Mouse (Mus musculus): Measurements from ENCODE around the gene Mgat5.

The Mgat5 gene

DNA sequence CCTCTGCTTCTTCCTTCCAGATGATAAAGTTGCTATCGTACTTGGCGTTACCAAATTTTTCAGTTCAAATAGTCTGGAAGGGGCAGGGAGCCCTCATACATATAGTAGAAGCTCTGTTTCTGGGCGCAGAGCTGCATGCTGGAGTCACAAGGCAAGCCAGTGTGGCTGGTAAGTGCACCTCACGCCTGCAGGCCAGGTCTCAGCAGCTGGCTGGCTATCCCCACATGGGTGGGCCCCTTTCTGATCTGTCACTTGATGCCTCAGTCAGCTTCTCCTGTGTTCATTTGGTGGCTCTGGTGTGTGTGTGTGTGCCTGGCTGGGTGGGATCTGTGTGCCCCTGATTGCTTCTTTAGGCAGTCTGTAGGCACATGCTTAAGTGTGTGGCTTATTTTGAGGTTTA, 12.8 kb downstream of the Mgat5 start:
- DNase-seq (ENCODE audit: low read depth, low spot score), result no peak

GRCm38 (mm10) chr1:127218182-127218581, 13.4 kb downstream of the Mgat5 start:
- no peak for DNase-seq (ENCODE audit: low read depth, low spot score)

DNA sequence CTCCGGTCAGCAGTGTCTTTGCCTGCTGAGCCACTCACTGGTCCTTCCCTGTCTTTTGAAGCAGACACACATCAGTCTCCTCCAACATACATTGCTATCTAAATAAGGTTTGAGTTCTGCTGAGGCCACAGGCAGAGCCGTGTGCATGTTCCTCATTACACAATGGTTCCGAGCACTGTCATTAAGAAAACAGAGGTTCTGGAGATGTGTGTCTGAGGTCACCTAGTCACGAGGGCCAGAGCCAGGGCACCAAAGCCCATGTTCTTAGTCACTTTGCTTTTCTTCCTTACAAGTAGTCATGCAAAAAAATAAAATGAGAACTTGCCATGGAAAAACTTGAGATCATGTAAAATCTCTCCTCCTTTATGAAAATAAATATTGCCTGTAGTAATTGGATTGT, 14.3 kb downstream of the Mgat5 start:
- DNase-seq (ENCODE audit: low read depth, low spot score), result no peak

DNA sequence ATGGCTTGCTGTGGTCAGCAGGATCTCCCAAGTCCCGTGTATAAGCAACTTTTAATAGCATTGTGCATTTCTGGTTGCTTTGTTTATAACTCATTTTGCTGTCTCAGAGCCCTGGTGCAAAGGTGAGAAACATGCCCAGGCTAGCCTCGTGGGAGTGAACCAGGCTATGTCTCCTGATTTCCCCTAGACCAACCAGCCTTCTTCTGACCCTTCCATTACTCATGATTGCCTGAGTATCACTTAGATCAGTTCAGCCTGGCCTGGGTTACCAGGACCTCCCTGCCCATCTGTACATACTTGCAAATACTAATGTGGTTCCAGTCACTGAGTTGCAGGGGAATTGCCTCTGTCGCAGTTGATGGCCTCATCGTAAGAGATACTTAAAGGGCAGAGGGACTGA, 14.8 kb downstream of the Mgat5 start:
- no peak for DNase-seq (ENCODE audit: low read depth, low spot score)

DNA sequence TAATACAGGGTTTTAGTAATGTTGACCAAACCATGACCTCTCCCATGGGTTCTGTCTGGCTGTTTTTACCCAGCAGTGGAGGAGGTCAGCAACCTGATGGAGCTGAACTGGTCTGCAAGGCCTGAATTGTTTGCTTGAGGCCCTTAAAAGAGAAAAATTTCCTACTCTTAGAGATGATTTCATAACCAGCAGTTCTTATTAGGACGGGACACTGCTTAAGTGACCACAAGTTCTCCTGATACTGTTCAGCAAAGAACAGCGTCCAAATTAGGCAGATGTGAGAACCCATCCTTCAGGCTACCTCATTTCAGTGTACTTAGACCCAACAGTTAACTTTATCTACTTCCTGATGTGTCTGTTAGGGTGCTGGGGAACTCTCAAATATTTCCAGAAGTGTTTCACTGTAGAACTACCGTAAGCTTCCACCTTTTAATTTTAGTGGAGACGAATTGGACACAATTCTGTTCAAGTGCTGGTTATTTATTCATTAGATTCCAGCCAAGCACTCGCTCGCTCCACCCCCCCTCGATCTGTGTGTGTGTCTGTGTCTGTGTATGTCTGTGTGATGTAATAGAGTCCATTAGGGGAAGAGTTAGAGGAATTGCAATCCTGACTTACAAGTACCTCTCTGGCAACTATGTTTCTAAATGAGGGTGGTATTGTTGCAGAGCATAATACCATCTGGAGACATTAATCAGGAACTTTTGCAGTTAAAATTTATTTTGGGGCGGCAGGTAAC, 17.4 kb downstream of the Mgat5 start:
- DNase-seq (ENCODE audit: low read depth, low spot score), result no peak

GRCm38 (mm10) chr1:127225060-127225459, 20.2 kb downstream of the Mgat5 start:
- DNase-seq (ENCODE audit: low read depth, low spot score), result no peak

DNA sequence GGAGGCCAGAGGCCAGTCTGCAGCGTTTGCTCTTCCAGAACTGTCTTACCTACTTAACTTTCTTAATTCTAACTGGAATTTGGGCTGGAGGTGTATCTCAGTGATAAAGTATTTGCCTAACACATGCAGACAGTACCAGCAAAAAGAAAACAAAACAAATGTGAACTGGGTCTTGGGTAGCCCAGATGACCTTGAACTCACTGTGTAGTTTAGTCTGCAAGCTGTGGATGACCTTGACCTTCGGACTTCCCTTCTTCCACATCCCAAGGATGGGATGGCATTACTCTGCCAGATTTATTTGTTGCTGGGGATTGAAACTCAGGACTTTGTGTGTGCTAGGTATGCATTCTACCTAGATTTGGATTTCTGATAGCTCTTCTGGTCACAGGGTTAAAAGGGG, 24.2 kb downstream of the Mgat5 start:
- no peak for DNase-seq (ENCODE audit: low read depth, low spot score)

- DNase-seq (ENCODE audit: low read depth, low spot score), result no peak
Observed at GRCm38 (mm10) chr1:127230468-127230867, 25.7 kb downstream of the Mgat5 start.

GRCm38 (mm10) chr1:127233191-127233651, 28.4 kb downstream of the Mgat5 start:
- DNase-seq (ENCODE audit: low read depth, low spot score), result no peak

DNA sequence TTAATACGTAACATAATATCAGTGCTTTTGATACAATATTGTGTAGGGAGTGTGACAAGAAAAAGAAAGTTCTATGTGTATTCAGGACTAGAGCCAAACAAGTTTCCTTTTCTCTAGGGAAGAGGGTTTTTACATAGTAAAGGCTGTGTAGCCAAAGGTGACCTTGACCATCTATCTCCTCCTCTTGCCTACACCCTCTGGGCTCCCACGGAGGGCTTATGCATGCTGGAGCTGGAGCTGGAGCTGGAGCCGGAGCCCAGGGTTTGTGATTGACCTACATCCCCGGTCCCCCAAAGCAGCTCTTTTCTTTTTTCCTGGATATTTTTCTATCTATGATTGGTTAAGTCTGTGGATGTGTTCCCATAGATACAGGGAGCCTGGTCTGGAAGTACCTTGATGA, 30.3 kb downstream of the Mgat5 start:
- DNase-seq (ENCODE audit: low read depth, low spot score), result no peak

DNA sequence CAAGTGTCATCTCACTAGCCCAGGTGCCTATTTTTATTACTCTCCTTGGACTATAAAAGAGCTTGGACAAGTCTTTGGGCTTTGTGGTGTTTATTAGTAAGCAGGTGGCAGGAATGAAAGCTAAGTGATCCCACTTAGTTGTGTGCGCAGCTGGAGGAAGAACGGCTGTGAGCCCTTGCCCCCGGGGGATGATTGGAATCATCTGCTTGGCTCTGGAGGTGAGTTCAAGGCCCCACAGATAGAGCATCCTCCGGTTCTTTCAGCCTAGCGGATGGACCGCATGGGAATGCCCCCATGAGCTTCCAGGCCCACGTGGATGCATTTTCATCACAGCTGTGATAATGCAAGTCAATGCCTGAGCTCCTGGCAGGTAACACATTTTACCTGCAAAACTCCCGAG, 31.6 kb downstream of the Mgat5 start:
- DNase-seq (ENCODE audit: low read depth, low spot score), result no peak

GRCm38 (mm10) chr1:127238871-127239314, 34.1 kb downstream of the Mgat5 start:
- no peak for DNase-seq (ENCODE audit: low read depth, low spot score)

DNA sequence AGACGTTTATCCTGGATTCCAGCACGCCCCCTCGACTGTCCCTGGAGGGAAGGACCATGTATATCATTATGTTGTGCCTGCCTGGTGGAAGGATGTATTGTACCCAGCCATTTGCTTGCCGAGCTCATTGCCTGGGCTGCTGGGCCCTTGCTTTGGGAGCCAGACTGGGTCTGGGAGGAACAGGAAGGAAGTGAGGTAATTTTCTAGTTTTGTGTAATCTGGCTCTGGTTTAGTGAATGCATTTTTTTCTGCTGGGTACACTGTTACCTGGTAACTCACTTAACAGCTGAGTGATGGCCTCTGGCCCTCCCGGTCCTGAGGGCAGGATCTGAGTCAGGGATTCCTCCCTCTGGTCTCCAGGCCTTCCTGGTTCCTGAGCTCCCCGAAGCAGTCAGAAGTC, 35.1 kb downstream of the Mgat5 start:
- DNase-seq (ENCODE audit: low read depth, low spot score), result no peak

DNA sequence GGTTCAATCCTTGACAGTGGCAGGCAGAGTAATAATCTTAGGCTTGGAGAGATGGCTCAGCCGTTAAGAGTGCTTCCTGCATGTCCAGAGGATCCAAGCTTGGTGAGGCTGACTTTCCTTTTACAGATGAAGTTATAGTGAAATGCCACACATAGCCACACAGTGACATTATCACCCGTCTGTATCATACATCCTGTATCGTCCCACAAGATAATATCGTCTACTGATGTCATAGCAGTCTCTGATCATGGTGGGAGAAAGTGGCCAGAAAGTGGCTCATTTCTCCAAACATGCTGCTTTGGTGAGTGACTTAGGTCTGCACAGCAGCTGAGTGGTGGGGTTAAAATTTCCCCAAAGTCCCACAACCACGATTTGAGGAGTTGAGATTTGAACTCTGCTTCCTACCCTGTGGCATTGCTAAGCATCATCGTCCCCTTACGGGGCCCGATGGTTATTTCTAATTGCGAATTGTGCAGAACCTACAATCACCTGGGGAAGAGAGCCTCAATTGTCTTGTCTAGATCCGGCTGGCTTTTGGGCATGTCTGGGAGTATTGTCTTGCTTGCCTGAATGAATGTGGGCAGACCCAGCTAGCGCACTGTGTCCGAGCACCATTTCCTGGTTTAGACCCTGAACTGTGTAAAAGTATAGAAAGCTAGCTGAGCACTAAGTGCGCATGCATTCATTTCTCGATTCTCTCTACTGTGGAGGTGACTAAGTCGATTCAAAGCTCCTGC, 37.5 kb downstream of the Mgat5 start:
- no peak for DNase-seq (ENCODE audit: low read depth, low spot score)

- no peak for DNase-seq (ENCODE audit: low read depth, low spot score)
Observed at GRCm38 (mm10) chr1:127242888-127243588, 38.2 kb downstream of the Mgat5 start.

GRCm38 (mm10) chr1:127244054-127244770, 39.4 kb downstream of the Mgat5 start:
- no peak for DNase-seq (ENCODE audit: low read depth, low spot score)

- DNase-seq (ENCODE audit: low read depth, low spot score), result no peak
Observed at GRCm38 (mm10) chr1:127246158-127246557, 41.3 kb downstream of the Mgat5 start.

DNA sequence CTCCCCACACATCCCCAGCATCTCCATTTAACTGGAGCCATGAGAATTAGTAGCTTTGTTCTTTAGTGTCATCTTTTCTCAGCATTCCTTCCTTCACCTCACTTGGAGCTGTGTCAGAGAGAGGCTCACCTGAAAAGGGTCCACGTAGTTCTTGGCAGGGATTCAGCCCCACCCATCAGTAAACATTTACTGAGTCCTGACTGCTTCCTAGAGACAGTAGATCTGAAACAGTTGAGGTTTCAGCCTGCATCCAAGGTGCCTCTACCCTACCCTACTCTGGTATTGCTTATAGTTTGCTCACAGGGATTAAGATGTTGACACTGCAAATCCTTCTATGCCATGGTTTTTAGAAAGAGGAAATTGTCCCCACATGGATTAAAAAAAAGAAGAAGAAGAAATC, 43.6 kb downstream of the Mgat5 start:
- DNase-seq (ENCODE audit: low read depth, low spot score), result no peak

DNA sequence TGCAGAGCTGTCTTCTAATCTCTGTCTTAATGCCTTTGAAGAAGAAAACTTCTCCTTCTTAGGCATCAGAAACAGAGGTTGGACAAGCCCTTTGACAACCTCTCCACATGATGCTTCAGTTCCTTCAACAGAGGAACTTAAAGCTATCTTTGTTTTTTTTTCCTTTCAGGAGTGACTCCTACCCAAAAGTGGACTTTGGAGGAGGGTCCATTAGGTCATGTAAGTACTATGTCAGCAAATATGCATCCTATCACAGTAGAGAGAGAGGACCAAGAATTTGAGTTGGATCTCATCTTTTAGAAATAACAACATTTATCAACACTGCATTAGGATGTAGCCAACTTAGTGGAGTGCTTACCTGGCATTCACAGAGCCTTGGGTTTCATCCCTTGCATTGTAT, 44.8 kb downstream of the Mgat5 start:
- no peak for DNase-seq (ENCODE audit: low read depth, low spot score)

GRCm38 (mm10) chr1:127250313-127250712, 45.5 kb downstream of the Mgat5 start:
- no peak for DNase-seq (ENCODE audit: low read depth, low spot score)

DNA sequence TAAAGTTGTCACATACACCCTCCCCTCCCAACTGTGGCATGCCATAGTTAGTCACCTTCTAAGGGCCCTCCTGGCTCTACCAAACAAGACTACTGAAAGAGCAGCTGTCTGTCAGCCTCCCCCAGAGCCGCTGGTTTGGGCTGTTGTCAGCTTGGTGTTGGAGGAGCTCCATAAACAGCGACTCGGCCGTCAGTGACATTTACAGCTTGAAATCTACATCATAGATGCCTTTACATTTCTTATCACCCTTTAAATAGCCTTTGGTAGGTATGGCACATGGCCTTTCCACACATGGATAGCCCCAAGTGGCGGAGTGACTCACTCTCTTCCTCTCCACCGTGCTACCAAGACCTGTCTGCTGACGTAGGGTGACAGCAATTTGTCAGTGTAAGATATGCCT, 46.9 kb downstream of the Mgat5 start:
- DNase-seq (ENCODE audit: low read depth, low spot score), result no peak

DNA sequence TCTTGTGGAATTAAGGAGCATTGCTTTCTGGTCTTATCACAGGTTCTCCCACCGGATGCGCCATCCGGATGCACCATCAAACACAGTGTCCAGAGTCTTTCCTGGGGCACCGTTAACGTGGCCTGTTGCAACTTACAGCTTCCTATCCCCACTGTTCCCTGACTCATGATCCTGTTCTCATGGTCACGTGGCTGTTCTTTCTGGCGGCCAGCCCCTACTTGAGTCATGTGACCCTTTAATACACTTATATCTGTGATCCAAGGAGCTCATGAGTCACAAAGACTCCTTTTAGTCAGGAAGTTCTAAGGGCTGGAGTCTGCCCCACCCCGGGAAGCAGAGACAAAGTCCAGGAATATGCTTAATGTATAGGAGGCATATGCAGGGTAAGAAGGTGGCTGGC, 52.2 kb downstream of the Mgat5 start:
- DNase-seq (ENCODE audit: low read depth, low spot score), result no peak
